Mouse (Mus musculus) bone marrow macrophage, adult 2 months (primary cell): ENCODE results near the gene Ang. TPM values are rescaled to one million over a fixed set of nuclear protein-coding genes. Genes with fewer than 3 reads are reported as not detected.

Experiments used
- H3K27ac ChIP-seq: 2 replicates; pipeline ENCODE4 v1.5.1; 2012; ENCODE audit warnings: low read depth, low read length; ENCODE audit not compliant: insufficient read depth
- H3K4me1 ChIP-seq: 2 replicates; pipeline ENCODE4 v1.6.1; 2012; ENCODE audit warnings: low read length; ENCODE audit not compliant: control insufficient read depth, insufficient read depth
- H3K4me3 ChIP-seq: 2 replicates; pipeline ENCODE4 v1.5.1; 2012; ENCODE audit warnings: mild to moderate bottlenecking, low read length, moderate library complexity; ENCODE audit not compliant: insufficient read depth
- CTCF ChIP-seq: IDR thresholded peaks from 2 replicates; pipeline ENCODE4 v1.5.1; 2012; ENCODE audit warnings: low read depth, mild to moderate bottlenecking, low read length, moderate library complexity
- POLR2A ChIP-seq: IDR thresholded peaks from 2 replicates; pipeline ENCODE4 v1.6.1; 2012; ENCODE audit warnings: mild to moderate bottlenecking, low read depth, low read length, borderline replicate concordance
- polyA plus RNA-seq: library from polyadenylated mRNA; stranded (reverse); fragments of >200 nt; gene quantifications from 2 replicates; pipeline ENCODE4 v1.2.4, GENCODE M21; 2012; ENCODE audit not compliant: missing spikeins, insufficient read depth, insufficient read length

Gene Ang
- polyA plus RNA-seq, 1 experiment: 31.9 TPM

- Histone ChIP-seq H3K4me1 (peaks cover 14% of the 10 kb centered on the region), H3K27ac (no peak overlapping the region)
Measured at GRCm38 (mm10) chr14:51143937-51144336, 53.0 kb downstream of the Ang start.

GRCm38 (mm10) chr14:51144451-51144850 lies 53.5 kb downstream of the Ang start:
- H3K27ac ChIP-seq: no peak overlapping the region
- TF ChIP-seq CTCF: no peak
- no peak overlapping the region for H3K4me3 ChIP-seq
- peaks cover 14% of the 10 kb centered on the region for H3K4me1 ChIP-seq

More at GRCm38 (mm10) chr14:51143937-51144336, 53.0 kb downstream of the Ang start:
- TF ChIP-seq POLR2A (no peak), CTCF (no peak)
- no peak overlapping the region for H3K4me3 ChIP-seq

GRCm38 (mm10) chr14:51145521-51145920 lies 54.6 kb downstream of the Ang start:
- no peak overlapping the region for H3K4me3 ChIP-seq
- TF ChIP-seq CTCF (no peak), POLR2A (no peak)
- H3K27ac ChIP-seq: no peak overlapping the region
- H3K4me1 ChIP-seq: peaks cover 6% of the 10 kb centered on the region

GRCm38 (mm10) chr14:51146685-51147084 lies 55.7 kb downstream of the Ang start, which contains the start of gene Rnase1:
Gene Rnase1, minus strand, starts transcription at chr14:51146785.
- no peak for TF ChIP-seq CTCF
- TF ChIP-seq POLR2A: no peak
- peaks cover 2% of the 10 kb centered on the region; the same call in 1 of the 2 replicates for H3K4me1 ChIP-seq
- no peak within 1 kb of the TSS for H3K4me3 ChIP-seq
- H3K27ac ChIP-seq: no peak within 1 kb of the TSS

GRCm38 (mm10) chr14:51148006-51148405 lies 57.1 kb downstream of the Ang start:
- Histone ChIP-seq H3K4me1 (peaks cover 2% of the 10 kb centered on the region; the same call in 1 of the 2 replicates), H3K27ac (no peak overlapping the region), H3K4me3 (no peak overlapping the region)
- no peak for TF ChIP-seq CTCF
- no peak for TF ChIP-seq POLR2A

GRCm38 (mm10) chr14:51149164-51149563 lies 58.2 kb downstream of the Ang start:
- no peak overlapping the region for H3K27ac ChIP-seq
- no peak for TF ChIP-seq CTCF
- TF ChIP-seq POLR2A: no peak
- no peak overlapping the region for H3K4me3 ChIP-seq
- no peaks in the 10 kb centered on the region for H3K4me1 ChIP-seq

- no peak overlapping the region for H3K27ac ChIP-seq
- no peaks in the 10 kb centered on the region for H3K4me1 ChIP-seq
- TF ChIP-seq POLR2A (no peak), CTCF (no peak)
- no peak overlapping the region for H3K4me3 ChIP-seq
Measured at GRCm38 (mm10) chr14:51150206-51150831, 59.4 kb downstream of the Ang start.

Other genes with a start within 250 kb of the Ang start
- gene Tep1, start 220.6 kb upstream of the Ang start, polyA plus RNA-seq: 206 and 269 TPM in 2 replicates
- 2.0 and 2.1 TPM in 2 replicates for gene Klhl33, start 193.6 kb upstream of the Ang start, polyA plus RNA-seq
- 51.1 and 57.9 TPM in 2 replicates for gene Osgep, start 166.3 kb upstream of the Ang start, polyA plus RNA-seq
- 16.7 and 21.3 TPM in 2 replicates for gene Apex1, start 166.2 kb upstream of the Ang start, polyA plus RNA-seq
- gene Pip4p1, start 160.3 kb upstream of the Ang start, polyA plus RNA-seq: 131 and 158 TPM in 2 replicates
- gene Pnp, start 160.1 kb upstream of the Ang start, polyA plus RNA-seq: 219 and 232 TPM in 2 replicates
- gene Gm49342, start 146.6 kb upstream of the Ang start, polyA plus RNA-seq: 7.7 and 45.7 TPM in 2 replicates
- 1.7 and 4.5 TPM in 2 replicates for gene Pnp2, start 135.2 kb upstream of the Ang start, polyA plus RNA-seq
- gene Rnase10, start 83.4 kb upstream of the Ang start, polyA plus RNA-seq: not detected in 2 replicates
- not detected in 2 replicates for gene Rnase9, start 49.3 kb upstream of the Ang start, polyA plus RNA-seq
- not detected in 2 replicates for gene Rnase11, start 41.0 kb upstream of the Ang start, polyA plus RNA-seq
- not detected in 2 replicates for gene Rnase12, start 33.5 kb upstream of the Ang start, polyA plus RNA-seq
- not detected in 2 replicates for gene Olfr750, start 16.7 kb upstream of the Ang start, polyA plus RNA-seq
- 164 and 169 TPM in 2 replicates for gene Rnase4, start 73 bp upstream of the Ang start, polyA plus RNA-seq
- not detected in 2 replicates for gene Eddm3b, start 23.3 kb downstream of the Ang start, polyA plus RNA-seq
- gene Rnase6, start 32.8 kb downstream of the Ang start, polyA plus RNA-seq: 25.6 and 26.6 TPM in 2 replicates
- not detected in 2 replicates for gene Rnase1, start 55.6 kb downstream of the Ang start, polyA plus RNA-seq
- gene Rnase2b, start 71.1 kb downstream of the Ang start, polyA plus RNA-seq: not detected in 2 replicates
- gene Ang2, start 108.0 kb downstream of the Ang start, polyA plus RNA-seq: not detected in 2 replicates
- not detected in 2 replicates for gene Ear14, start 112.2 kb downstream of the Ang start, polyA plus RNA-seq
- gene Rnase2a, start 165.0 kb downstream of the Ang start, polyA plus RNA-seq: not detected in 2 replicates